Mouse (Mus musculus) thymus, postnatal 4 days (tissue): ENCODE measurements at regions not wholly inside any gene's neighbourhood (a gene's known extent, or its start where the extent isn't known, plus 50 kb on each side); places are given as distances from the start of the nearest gene placed in this dataset.
A peak's percentile ranks its signal among the peaks of the same experiment; 100 is the strongest.

ENCODE experiments used
- DNase-seq: peaks from one replicate; pipeline ENCODE4 v3.0.0; 2021

GRCm38 (mm10) chr14:76307603-76308002 lies 107.2 kb upstream of the Tsc22d1 start:
- no peak for DNase-seq

- DNase-seq = no peak
Measured at GRCm38 (mm10) chr14:76308188-76308812, 106.5 kb upstream of the Tsc22d1 start.

- no peak for DNase-seq
Measured at GRCm38 (mm10) chr14:76309606-76310005, 105.2 kb upstream of the Tsc22d1 start.

- no peak for DNase-seq
Measured at GRCm38 (mm10) chr14:76310278-76310677, 104.5 kb upstream of the Tsc22d1 start.

GRCm38 (mm10) chr14:76313424-76314190 lies 101.2 kb upstream of the Tsc22d1 start:
- DNase-seq = no peak

- no peak for DNase-seq
Measured at GRCm38 (mm10) chr14:76318438-76318837, 96.3 kb upstream of the Tsc22d1 start.

- no peak for DNase-seq
Measured at GRCm38 (mm10) chr14:76324246-76324645, 90.5 kb upstream of the Tsc22d1 start.

- no peak for DNase-seq
Measured at GRCm38 (mm10) chr14:76329983-76330382, 84.8 kb upstream of the Tsc22d1 start.

GRCm38 (mm10) chr14:76331497-76332335 lies 83.0 kb upstream of the Tsc22d1 start:
- DNase-seq = no peak

- no peak for DNase-seq
Measured at GRCm38 (mm10) chr14:76332336-76332703, 82.4 kb upstream of the Tsc22d1 start.

- DNase-seq = no peak
Measured at GRCm38 (mm10) chr14:76340789-76341188, 74.0 kb upstream of the Tsc22d1 start.

GRCm38 (mm10) chr14:76341226-76341625 lies 73.5 kb upstream of the Tsc22d1 start:
- DNase-seq = no peak

- peak; percentile 63 for DNase-seq
Measured at GRCm38 (mm10) chr14:76351856-76352255, 62.9 kb upstream of the Tsc22d1 start.

- DNase-seq = no peak
Measured at GRCm38 (mm10) chr14:76356161-76356560, 58.6 kb upstream of the Tsc22d1 start.

GRCm38 (mm10) chr14:76359837-76360410 lies 54.8 kb upstream of the Tsc22d1 start:
- DNase-seq = no peak

GRCm38 (mm10) chr14:76364034-76364433 lies 50.7 kb upstream of the Tsc22d1 start:
- no peak for DNase-seq
